Mouse (Mus musculus) thymus, adult 2 months (tissue): ENCODE results near the gene Zfp114.

Source experiments
- CTCF ChIP-seq: fragments of 200-500 bp; IDR thresholded peaks from 2 replicates; pipeline ENCODE4 v1.5.1; 2012; ENCODE audit warnings: mild to moderate bottlenecking, control low read depth, low read length, moderate library complexity, borderline replicate concordance; ENCODE audit not compliant: control insufficient read depth, poor library complexity, insufficient read depth; ENCODE audit errors: extremely low read depth
- POLR2A ChIP-seq: fragments of 200-500 bp; IDR thresholded peaks from 2 replicates; pipeline ENCODE4 v1.6.1; 2012; ENCODE audit warnings: mild to moderate bottlenecking, low read length, control low read depth, moderate library complexity; ENCODE audit not compliant: control insufficient read depth, poor library complexity, insufficient read depth; ENCODE audit errors: extremely low read depth

GRCm38 (mm10) chr7:24196961-24197360 is 22.1 kb downstream of the Zfp114 start:
- TF ChIP-seq POLR2A, result no peak
- no peak for TF ChIP-seq CTCF
